Mouse (Mus musculus) frontal cortex, adult 2 months (tissue): Measurements from ENCODE around the gene En1. TPM values are rescaled to one million over a fixed set of nuclear protein-coding genes. Genes with fewer than 3 reads are reported as not detected.

Experiments used
- DNase-seq, 2 experiments: peaks; one replicate each; pipeline ENCODE4 v3.0.0; 2022; ENCODE audit warnings: low spot score in 1 of 2; ENCODE audit errors: extremely low spot score in 1 of 2
- polyA plus RNA-seq: library from polyadenylated mRNA; depleted of rRNA; stranded (reverse); fragments of >200 nt; gene quantifications from 2 replicates; pipeline ENCODE4 v1.2.3, GENCODE M21; 2012; rRNA removed

Gene En1
- not detected in 2 replicates for polyA plus RNA-seq

- DNase-seq = no peak
Observed at GRCm38 (mm10) chr1:120602031-120602730, at the start of gene En1. En1 (plus strand) TSS chr1:120602418.

GRCm38 (mm10) chr1:120556926-120557846 is 45.0 kb upstream of the En1 start:
- DNase-seq = no peak

- no peak for DNase-seq
Observed at GRCm38 (mm10) chr1:120558341-120559285, 43.6 kb upstream of the En1 start.

GRCm38 (mm10) chr1:120559911-120560310 is 42.3 kb upstream of the En1 start:
- no peak for DNase-seq

GRCm38 (mm10) chr1:120581306-120581705 is 20.9 kb upstream of the En1 start:
- DNase-seq = no peak

GRCm38 (mm10) chr1:120585481-120585880 is 16.7 kb upstream of the En1 start:
- DNase-seq = no peak

GRCm38 (mm10) chr1:120586500-120587110 is 15.6 kb upstream of the En1 start:
- DNase-seq = peak in 1 of 2 experiments; percentile 85

GRCm38 (mm10) chr1:120587431-120587830 is 14.8 kb upstream of the En1 start:
- no peak for DNase-seq

- no peak for DNase-seq
Observed at GRCm38 (mm10) chr1:120587960-120588359, 14.3 kb upstream of the En1 start.

GRCm38 (mm10) chr1:120588362-120589027 is 13.7 kb upstream of the En1 start:
- DNase-seq = no peak

- DNase-seq = no peak
Observed at GRCm38 (mm10) chr1:120593236-120593919, 8.8 kb upstream of the En1 start.

- DNase-seq = peak in 1 of 2 experiments; percentile 48
Observed at GRCm38 (mm10) chr1:120594603-120595002, 7.6 kb upstream of the En1 start.

GRCm38 (mm10) chr1:120595471-120596240 is 6.6 kb upstream of the En1 start:
- no peak for DNase-seq

- no peak for DNase-seq
Observed at GRCm38 (mm10) chr1:120596319-120596718, 5.9 kb upstream of the En1 start.

GRCm38 (mm10) chr1:120596784-120597183 is 5.4 kb upstream of the En1 start:
- no peak for DNase-seq

- no peak for DNase-seq
Observed at GRCm38 (mm10) chr1:120597271-120597670, 4.9 kb upstream of the En1 start.

- no peak for DNase-seq
Observed at GRCm38 (mm10) chr1:120598196-120598940, 3.9 kb upstream of the En1 start.
